Mouse (Mus musculus) heart, embryonic 13.5 days (tissue): ENCODE data around the gene H2-Ab1. TPM values are rescaled to one million over a fixed set of nuclear protein-coding genes. Genes with fewer than 3 reads are reported as not detected.

ENCODE experiments used
- ATAC-seq: fragments of 200-750 bp; cut with Nextera tagmentation; 2 replicates; pipeline ENCODE4 v1.8.0; 2017; ENCODE audit warnings: moderate TSS enrichment; ENCODE audit not compliant: insufficient number of reproducible peaks, low FRiP score, low TSS enrichment; ENCODE audit errors: extremely low read depth
- H3K27ac ChIP-seq: fragments of 300-500 bp; sonication (generic); replicated peaks from 2 replicates; pipeline ENCODE4 v1.5.1; 2015; ENCODE audit warnings: moderate library complexity, mild to moderate bottlenecking, inconsistent platforms
- H3K27me3 ChIP-seq: fragments of 300-500 bp; sonication (generic); replicated peaks from 2 replicates; pipeline ENCODE4 v1.6.1; 2015; ENCODE audit warnings: mild to moderate bottlenecking, inconsistent platforms
- H3K36me3 ChIP-seq: fragments of 300-500 bp; sonication (generic); 2 replicates; pipeline ENCODE4 v1.6.1; 2015; ENCODE audit warnings: mild to moderate bottlenecking, inconsistent platforms
- H3K4me1 ChIP-seq: fragments of 300-500 bp; sonication (generic); 2 replicates; pipeline ENCODE4 v1.6.1; 2015; ENCODE audit warnings: inconsistent platforms
- H3K4me2 ChIP-seq: fragments of 300-500 bp; sonication (generic); 2 replicates; pipeline ENCODE4 v1.6.1; 2015; ENCODE audit warnings: inconsistent platforms, mild to moderate bottlenecking, moderate library complexity
- H3K4me3 ChIP-seq: fragments of 300-500 bp; sonication (generic); 2 replicates; pipeline ENCODE4 v1.5.1; 2015; ENCODE audit warnings: moderate library complexity, mild to moderate bottlenecking, inconsistent platforms
- H3K9ac ChIP-seq: fragments of 300-500 bp; sonication (generic); 2 replicates; pipeline ENCODE4 v1.6.1; 2015; ENCODE audit warnings: inconsistent platforms, mild to moderate bottlenecking, moderate library complexity
- H3K9me3 ChIP-seq: fragments of 300-500 bp; sonication (generic); 2 replicates; pipeline ENCODE4 v1.6.1; 2016; ENCODE audit warnings: inconsistent platforms
- WGBS: fragments of 180-500 bp; shearing (Covaris S2); methylation state at CpG from one replicate; pipeline ENCODE4 v1.1.7; 2015; ENCODE audit warnings: mixed read lengths; 5-methylcytosine and 5-hydroxymethylcytosine counted together
- polyA plus RNA-seq: library from polyadenylated mRNA; unstranded; fragments of >200 nt; fragmentation: Nextera tagmentation; extraction: Ambion mirVana; gene quantifications from 2 replicates; pipeline ENCODE4 v1.2.1, GENCODE M21; 2015

The H2-Ab1 gene
- polyA plus RNA-seq, 1 experiment from 2014 or later: 13.0 TPM

DNA sequence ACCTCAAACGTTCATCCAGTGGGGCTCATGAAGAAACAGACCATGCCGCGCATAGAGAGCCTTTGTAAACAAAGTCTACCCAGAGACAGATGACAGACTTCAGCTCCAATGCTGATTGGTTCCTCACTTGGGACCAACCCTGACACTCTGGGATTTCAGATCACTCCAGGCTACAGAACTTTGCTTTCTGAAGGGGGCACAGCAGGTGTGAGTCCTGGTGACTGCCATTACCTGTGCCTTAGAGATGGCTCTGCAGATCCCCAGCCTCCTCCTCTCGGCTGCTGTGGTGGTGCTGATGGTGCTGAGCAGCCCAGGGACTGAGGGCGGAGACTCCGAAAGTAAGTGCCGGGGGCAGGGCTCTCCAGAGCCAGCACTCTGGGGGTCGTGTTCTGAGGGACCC, 5.6 kb downstream of the H2-Ab1 start:
- ATAC-seq: peak; percentile 37; the same call in 1 of the 2 replicates
- no peaks in the 10 kb centered on the region for H3K9me3 ChIP-seq
- H3K4me1 ChIP-seq: peaks cover 13% of the 10 kb centered on the region; the same call in 1 of the 2 replicates
- H3K27ac ChIP-seq: no peak overlapping the region
- H3K9ac ChIP-seq: peak overlapping the region; percentile 63
- no peaks in the 10 kb centered on the region for H3K36me3 ChIP-seq
- H3K4me2 ChIP-seq: peak overlapping the region; percentile 92
- H3K4me3 ChIP-seq: peak overlapping the region; percentile 61
- 2% methylated on average over 8 of the region's 8 CpGs for WGBS
- H3K27me3 ChIP-seq: peaks cover 69% of the 10 kb centered on the region

DNA sequence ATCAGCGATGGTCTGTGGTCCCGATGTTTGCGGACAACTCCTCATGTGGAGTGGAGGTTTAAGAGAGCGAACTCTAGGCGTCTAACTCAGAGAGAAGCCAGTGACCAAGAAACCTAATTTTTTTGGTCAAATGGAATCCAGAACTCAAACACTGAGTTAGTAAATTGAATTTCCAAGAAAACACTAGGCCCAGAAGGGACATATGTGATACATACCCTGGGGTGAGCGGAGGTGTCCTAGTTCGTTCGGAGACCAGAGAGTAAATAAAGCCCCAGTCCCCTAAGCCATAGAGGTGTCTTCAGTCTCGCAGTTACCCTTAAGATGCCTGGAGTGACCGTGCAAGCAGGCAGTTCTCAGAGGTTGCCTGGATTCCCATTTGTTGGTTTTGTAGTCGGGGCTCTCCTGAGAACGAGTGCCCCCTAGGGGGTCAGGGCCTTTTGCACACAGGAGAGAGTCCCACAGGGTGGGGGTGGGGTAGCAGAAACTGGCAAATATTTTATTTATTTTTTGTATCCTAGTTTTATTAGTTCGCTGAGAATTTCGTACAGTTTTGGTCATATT, 6.4 kb downstream of the H2-Ab1 start:
- Histone ChIP-seq H3K27me3 (peaks cover 61% of the 10 kb centered on the region), H3K36me3 (no peaks in the 10 kb centered on the region), H3K9ac (peak overlapping the region; percentile 77; the same call in 1 of the 2 replicates), H3K27ac (no peak overlapping the region), H3K4me1 (peaks cover 13% of the 10 kb centered on the region; the same call in 1 of the 2 replicates), H3K4me3 (peak overlapping the region; percentile 61), H3K9me3 (no peaks in the 10 kb centered on the region), H3K4me2 (peak overlapping the region; percentile 92)
- ATAC-seq: no peak
- 5% methylated on average over 14 of the region's 14 CpGs for WGBS

- Histone ChIP-seq H3K36me3 (no peaks in the 10 kb centered on the region), H3K4me3 (peak overlapping the region; percentile 61), H3K27ac (no peak overlapping the region), H3K4me2 (peak overlapping the region; percentile 92), H3K9ac (peak overlapping the region; percentile 77), H3K9me3 (no peaks in the 10 kb centered on the region), H3K27me3 (peaks cover 54% of the 10 kb centered on the region), H3K4me1 (peaks cover 13% of the 10 kb centered on the region; the same call in 1 of the 2 replicates)
- no peak for ATAC-seq
- 1% methylated on average over 93 of the region's 93 CpGs for WGBS
These were observed 7.2 kb downstream of the H2-Ab1 start for GRCm38 (mm10) chr17:34264452-34265351.

GRCm38 (mm10) chr17:34268262-34268661, 10.8 kb downstream of the H2-Ab1 start:
- Histone ChIP-seq H3K4me3 (no peak overlapping the region), H3K9me3 (no peaks in the 10 kb centered on the region), H3K36me3 (no peaks in the 10 kb centered on the region), H3K27ac (no peak overlapping the region), H3K27me3 (peaks cover 48% of the 10 kb centered on the region), H3K4me2 (no peak overlapping the region), H3K9ac (no peak overlapping the region), H3K4me1 (peaks cover 13% of the 10 kb centered on the region; the same call in 1 of the 2 replicates)
- 50% methylated on average over 2 of the region's 2 CpGs for WGBS
- no peak for ATAC-seq

DNA sequence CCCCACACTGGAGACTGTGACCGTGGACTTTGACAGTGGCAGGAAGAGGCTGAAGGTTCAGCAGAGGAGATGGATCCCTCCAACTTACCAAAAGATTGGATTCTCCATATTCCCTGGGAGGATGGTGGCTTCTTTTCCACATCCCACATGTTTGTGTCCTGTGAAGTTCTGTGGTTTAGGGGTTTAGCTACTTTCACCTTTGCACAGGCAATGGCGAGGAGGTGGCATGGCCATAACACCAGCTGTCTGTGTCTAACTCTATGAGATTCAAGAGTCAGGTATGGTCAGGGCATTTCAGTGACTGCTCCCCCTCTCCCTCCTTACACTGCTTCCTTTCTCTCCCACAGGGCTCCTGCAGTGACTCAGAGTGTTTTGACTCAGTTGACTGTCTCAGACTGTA, 11.3 kb downstream of the H2-Ab1 start:
- WGBS: 72% methylated on average over 2 of the region's 2 CpGs

GRCm38 (mm10) chr17:34269817-34270216, 12.3 kb downstream of the H2-Ab1 start:
- H3K27me3 ChIP-seq: peaks cover 33% of the 10 kb centered on the region
- no peaks in the 10 kb centered on the region for H3K36me3 ChIP-seq
- H3K4me3 ChIP-seq: no peak overlapping the region
- no peaks in the 10 kb centered on the region for H3K9me3 ChIP-seq
- H3K4me2 ChIP-seq: no peak overlapping the region
- no peak for ATAC-seq
- no peak overlapping the region for H3K9ac ChIP-seq
- WGBS: 62% methylated on average over 4 of the region's 4 CpGs
- H3K27ac ChIP-seq: no peak overlapping the region
- 0 out of 2 replicates have a peak, but pooled peaks cover 2% of the 10 kb centered on the region for H3K4me1 ChIP-seq

More for the DNA sequence above, 11.3 kb downstream of the H2-Ab1 start:
- no peak overlapping the region for H3K9ac ChIP-seq
- H3K9me3 ChIP-seq: no peaks in the 10 kb centered on the region
- ATAC-seq: no peak
- H3K4me2 ChIP-seq: no peak overlapping the region
- H3K27me3 ChIP-seq: peaks cover 44% of the 10 kb centered on the region
- H3K27ac ChIP-seq: no peak overlapping the region
- H3K4me3 ChIP-seq: no peak overlapping the region
- no peaks in the 10 kb centered on the region for H3K36me3 ChIP-seq
- peaks cover 11% of the 10 kb centered on the region; the same call in 1 of the 2 replicates for H3K4me1 ChIP-seq

DNA sequence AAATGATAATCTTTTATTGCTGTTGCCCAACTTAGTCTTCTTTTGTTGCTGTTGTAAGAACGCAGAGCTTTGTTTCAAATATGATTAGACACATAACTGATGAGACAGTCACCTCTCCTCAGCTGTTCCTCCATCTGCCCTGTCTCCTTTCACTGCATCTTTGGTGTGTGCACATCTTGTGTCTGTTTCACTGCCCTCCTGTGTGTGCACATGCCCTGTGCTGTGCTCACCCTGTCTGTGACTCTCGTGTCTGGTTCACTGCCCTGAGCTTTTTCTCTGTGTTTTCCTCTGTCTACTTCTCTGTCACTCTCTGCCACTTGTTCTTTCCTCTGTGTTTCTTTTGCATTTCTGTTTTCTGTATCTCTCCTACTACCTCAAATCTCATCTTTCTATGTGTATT, 12.7 kb downstream of the H2-Ab1 start:
- no peak overlapping the region for H3K4me2 ChIP-seq
- WGBS: 87% methylated on average over 2 of the region's 2 CpGs
- H3K27me3 ChIP-seq: peaks cover 29% of the 10 kb centered on the region
- H3K9ac ChIP-seq: no peak overlapping the region
- no peaks in the 10 kb centered on the region for H3K4me1 ChIP-seq
- no peak overlapping the region for H3K4me3 ChIP-seq
- no peak for ATAC-seq
- H3K27ac ChIP-seq: no peak overlapping the region
- no peaks in the 10 kb centered on the region for H3K9me3 ChIP-seq
- H3K36me3 ChIP-seq: no peaks in the 10 kb centered on the region

GRCm38 (mm10) chr17:34270940-34271339, 13.5 kb downstream of the H2-Ab1 start:
- Histone ChIP-seq H3K9ac (no peak overlapping the region), H3K4me1 (no peaks in the 10 kb centered on the region), H3K4me2 (no peak overlapping the region), H3K27ac (no peak overlapping the region), H3K9me3 (no peaks in the 10 kb centered on the region), H3K4me3 (no peak overlapping the region), H3K27me3 (peaks cover 25% of the 10 kb centered on the region), H3K36me3 (no peaks in the 10 kb centered on the region)
- no peak for ATAC-seq
- 67% methylated on average over 2 of the region's 2 CpGs for WGBS

GRCm38 (mm10) chr17:34272102-34272501, 14.6 kb downstream of the H2-Ab1 start:
- H3K36me3 ChIP-seq: no peaks in the 10 kb centered on the region
- peaks cover 19% of the 10 kb centered on the region for H3K27me3 ChIP-seq
- no peak overlapping the region for H3K27ac ChIP-seq
- H3K9me3 ChIP-seq: peaks cover 6% of the 10 kb centered on the region; the same call in 1 of the 2 replicates
- H3K4me1 ChIP-seq: no peaks in the 10 kb centered on the region
- no peak overlapping the region for H3K9ac ChIP-seq
- no peak overlapping the region for H3K4me3 ChIP-seq
- H3K4me2 ChIP-seq: no peak overlapping the region
- no peak for ATAC-seq
- WGBS: 79% methylated on average over 1 of the region's 1 CpGs

DNA sequence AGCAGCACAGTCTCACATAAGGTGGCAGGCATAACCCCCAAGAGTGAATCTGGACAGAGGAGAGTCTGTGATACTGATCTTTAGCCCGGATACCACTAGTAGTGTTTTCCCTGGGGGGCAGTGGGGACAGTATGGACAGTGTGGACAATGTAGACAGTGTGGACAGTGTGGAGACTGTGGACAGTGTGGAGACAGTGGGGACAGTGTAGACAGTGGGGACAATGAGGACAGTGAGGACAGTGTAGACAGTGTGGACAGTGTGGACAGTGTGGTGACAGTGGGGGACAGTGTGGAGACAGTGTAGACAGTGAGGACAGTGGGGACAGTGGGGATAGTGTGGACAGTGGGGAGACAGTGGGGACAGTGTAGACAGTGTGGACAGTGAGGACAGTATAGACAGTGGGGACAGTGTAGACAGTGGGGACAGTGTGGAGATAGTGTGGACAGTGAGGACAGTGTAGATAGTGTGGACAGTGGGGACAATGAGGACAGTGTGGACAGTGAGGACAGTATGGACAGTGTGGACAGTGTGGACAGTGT, 23.1 kb downstream of the H2-Ab1 start:
- H3K9me3 ChIP-seq: peaks cover 10% of the 10 kb centered on the region; the same call in 1 of the 2 replicates
- ATAC-seq: no peak
- H3K27me3 ChIP-seq: peaks cover 40% of the 10 kb centered on the region
- H3K27ac ChIP-seq: no peak overlapping the region
- H3K36me3 ChIP-seq: no peaks in the 10 kb centered on the region
- H3K4me2 ChIP-seq: no peak overlapping the region
- H3K4me1 ChIP-seq: no peaks in the 10 kb centered on the region
- no peak overlapping the region for H3K4me3 ChIP-seq
- 48% methylated on average over 1 of the region's 1 CpGs for WGBS
- no peak overlapping the region for H3K9ac ChIP-seq

DNA sequence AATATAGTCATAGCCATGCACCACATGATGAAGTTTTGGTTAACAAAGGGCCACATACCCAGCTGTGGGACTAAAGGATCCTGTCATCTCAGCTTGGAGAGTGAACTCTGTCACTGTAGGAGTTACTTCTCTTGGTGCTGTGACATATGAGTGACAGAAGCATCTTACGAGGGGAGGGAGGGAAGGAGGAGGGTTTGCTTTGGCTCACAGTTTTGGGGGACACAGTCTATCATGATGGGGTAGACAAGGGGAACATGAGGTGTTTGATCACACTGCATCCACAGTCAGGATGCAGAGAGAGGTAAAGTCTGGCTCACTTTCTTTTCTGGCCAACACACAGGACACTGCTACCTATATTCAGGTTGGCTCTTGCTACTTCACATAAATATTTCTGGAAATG, 24.3 kb downstream of the H2-Ab1 start:
- Histone ChIP-seq H3K27me3 (peaks cover 40% of the 10 kb centered on the region), H3K4me1 (no peaks in the 10 kb centered on the region), H3K4me3 (no peak overlapping the region), H3K27ac (no peak overlapping the region), H3K9ac (no peak overlapping the region), H3K4me2 (no peak overlapping the region), H3K9me3 (peaks cover 7% of the 10 kb centered on the region; the same call in 1 of the 2 replicates), H3K36me3 (no peaks in the 10 kb centered on the region)
- no peak for ATAC-seq
- 52% methylated on average over 1 of the region's 1 CpGs for WGBS
